Mouse (Mus musculus): ENCODE measurements around the gene Hpn. TPM values are rescaled to one million over a fixed set of nuclear protein-coding genes. Genes with fewer than 3 reads are reported as not detected.

Hpn gene
- polyA plus RNA-seq, 1 experiment from 2014 or later, result 27.5 TPM

DNA sequence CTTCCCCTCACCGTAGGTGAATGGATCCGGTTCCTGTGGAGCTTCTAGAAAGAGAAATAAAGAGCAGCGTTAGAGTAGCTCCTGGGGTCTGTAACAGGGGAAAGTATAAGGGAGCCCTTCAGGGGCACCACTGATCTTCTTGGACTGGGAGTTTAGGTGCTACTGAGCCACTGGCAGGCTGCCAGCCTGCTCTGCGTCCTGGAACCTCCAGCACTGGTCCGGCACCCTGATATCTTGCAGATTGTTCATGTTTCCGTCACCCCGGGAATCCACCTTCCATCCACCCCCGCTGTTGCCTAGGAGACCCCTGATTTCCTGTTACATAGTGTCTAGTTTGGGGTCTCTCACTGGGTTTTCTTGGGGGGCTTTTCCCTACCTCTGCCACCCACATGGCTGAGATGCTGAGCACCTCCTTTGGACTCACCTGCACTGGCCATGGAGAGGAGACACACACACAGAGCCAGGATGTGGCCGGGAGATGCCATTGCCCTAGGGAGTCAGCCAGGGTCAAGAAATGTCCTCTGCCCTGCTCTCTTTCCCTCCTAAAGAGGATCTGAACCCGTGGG lies 61.1 kb downstream of the Hpn start:
- Histone ChIP-seq H3K9me3 (ENCODE audit: control insufficient read depth, low read length) (no peaks in the 10 kb centered on the region), H3K4me1 (ENCODE audit: control insufficient read depth, insufficient read depth, low read length) (peaks cover 46% of the 10 kb centered on the region), H3K36me3 (ENCODE audit: control insufficient read depth, insufficient read depth, low read length) (no peaks in the 10 kb centered on the region), H3K4me2 (replicated peaks; ENCODE audit: low read depth, low read length) (no peak overlapping the region; the same call in 1 of the 2 replicates), H3K4me3 (ENCODE audit: low read length) (no peak overlapping the region), H3K9ac (ENCODE audit: low read depth, low read length) (no peak overlapping the region), H3K27me3 (ENCODE audit: control insufficient read depth, insufficient read depth, low read length) (peaks cover 44% of the 10 kb centered on the region), H3K27ac (ENCODE audit: low read depth, low read length) (no peak overlapping the region)
- no peak for ATAC-seq (ENCODE audit: low FRiP score, low TSS enrichment)
- WGBS, result 29% methylated on average over 10 of the region's 10 CpGs

DNA sequence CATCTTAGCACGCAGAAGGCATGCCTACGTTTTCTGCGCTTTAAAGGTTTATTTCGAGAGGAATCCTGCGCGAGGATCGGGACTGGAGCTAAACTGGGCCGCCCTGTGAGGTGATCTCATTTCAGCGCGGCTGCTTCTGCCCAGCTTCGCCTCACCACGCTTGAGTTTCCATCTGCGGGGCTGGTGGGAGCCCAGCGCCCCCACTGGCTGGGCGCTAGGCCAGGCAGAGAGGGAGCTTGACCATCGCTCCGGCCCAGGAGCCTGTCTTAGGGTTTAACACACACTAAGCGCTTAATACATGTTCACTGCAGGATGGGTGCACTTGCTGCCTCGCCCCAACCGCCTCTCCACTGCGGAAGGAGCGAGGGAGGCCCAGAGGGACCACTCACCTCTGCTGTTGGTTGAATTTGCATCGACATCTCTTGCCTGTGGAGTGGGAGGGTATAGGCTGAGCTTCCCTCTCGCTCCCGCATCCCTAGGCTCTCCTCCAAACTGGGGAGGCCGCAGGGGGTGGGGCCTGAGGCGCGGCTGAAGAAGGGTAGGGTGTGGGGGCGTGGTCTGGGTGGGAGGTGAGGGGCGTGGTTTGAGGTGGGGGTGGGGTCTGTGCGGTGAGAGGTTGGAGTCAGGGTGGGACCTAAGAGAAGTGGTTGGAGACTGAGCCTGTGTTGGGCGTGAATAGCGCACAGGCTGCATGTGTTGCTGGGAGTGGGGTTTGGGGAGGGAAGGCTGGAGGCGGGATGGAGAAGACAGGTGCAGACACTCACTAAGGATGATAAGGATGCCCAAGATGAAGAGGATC lies 62.3 kb downstream of the Hpn start:
- no peak overlapping the region for H3K27ac ChIP-seq (ENCODE audit: low read depth, low read length)
- WGBS, result 2% methylated on average over 34 of the region's 34 CpGs
- peak overlapping the region; percentile 28; the same call in 1 of the 2 replicates for H3K9ac ChIP-seq (ENCODE audit: low read depth, low read length)
- H3K27me3 ChIP-seq (ENCODE audit: control insufficient read depth, insufficient read depth, low read length), result peaks cover 44% of the 10 kb centered on the region
- no peaks in the 10 kb centered on the region for H3K36me3 ChIP-seq (ENCODE audit: control insufficient read depth, insufficient read depth, low read length)
- peak overlapping the region; percentile 26 for H3K4me3 ChIP-seq (ENCODE audit: low read length)
- peak overlapping the region; percentile 40 for H3K4me2 ChIP-seq (replicated peaks; ENCODE audit: low read depth, low read length)
- H3K4me1 ChIP-seq (ENCODE audit: control insufficient read depth, insufficient read depth, low read length), result peaks cover 46% of the 10 kb centered on the region
- no peaks in the 10 kb centered on the region for H3K9me3 ChIP-seq (ENCODE audit: control insufficient read depth, low read length)
- ATAC-seq (ENCODE audit: low FRiP score, low TSS enrichment), result peak; percentile 47

DNA sequence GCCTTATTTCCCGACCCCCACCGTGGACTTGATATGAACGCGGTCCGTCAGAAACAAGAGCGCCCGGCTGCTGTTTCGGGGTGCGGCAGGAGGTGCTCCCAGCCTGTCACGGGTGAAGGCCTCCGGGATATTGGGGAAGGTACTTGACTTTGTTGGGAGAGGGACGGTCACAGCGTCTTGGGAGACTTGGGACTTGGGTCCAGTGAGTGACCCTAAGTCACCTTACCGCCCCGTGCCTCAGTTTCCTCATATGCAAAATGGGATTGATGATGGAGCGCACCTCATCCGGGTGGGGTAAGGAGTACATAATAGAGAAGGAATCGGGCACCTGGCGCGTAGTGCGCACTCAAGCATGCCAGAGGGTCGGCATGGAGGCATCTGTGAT lies 62.8 kb downstream of the Hpn start:
- Histone ChIP-seq H3K9ac (ENCODE audit: low read depth, low read length) (peak overlapping the region; percentile 28; the same call in 1 of the 2 replicates), H3K4me2 (replicated peaks; ENCODE audit: low read depth, low read length) (peak overlapping the region; percentile 40), H3K4me3 (ENCODE audit: low read length) (peak overlapping the region; percentile 26), H3K36me3 (ENCODE audit: control insufficient read depth, insufficient read depth, low read length) (no peaks in the 10 kb centered on the region), H3K27ac (ENCODE audit: low read depth, low read length) (no peak overlapping the region), H3K27me3 (ENCODE audit: control insufficient read depth, insufficient read depth, low read length) (peaks cover 44% of the 10 kb centered on the region), H3K9me3 (ENCODE audit: control insufficient read depth, low read length) (no peaks in the 10 kb centered on the region), H3K4me1 (ENCODE audit: control insufficient read depth, insufficient read depth, low read length) (peaks cover 46% of the 10 kb centered on the region)
- 3% methylated on average over 22 of the region's 22 CpGs for WGBS
- no peak for ATAC-seq (ENCODE audit: low FRiP score, low TSS enrichment)

DNA sequence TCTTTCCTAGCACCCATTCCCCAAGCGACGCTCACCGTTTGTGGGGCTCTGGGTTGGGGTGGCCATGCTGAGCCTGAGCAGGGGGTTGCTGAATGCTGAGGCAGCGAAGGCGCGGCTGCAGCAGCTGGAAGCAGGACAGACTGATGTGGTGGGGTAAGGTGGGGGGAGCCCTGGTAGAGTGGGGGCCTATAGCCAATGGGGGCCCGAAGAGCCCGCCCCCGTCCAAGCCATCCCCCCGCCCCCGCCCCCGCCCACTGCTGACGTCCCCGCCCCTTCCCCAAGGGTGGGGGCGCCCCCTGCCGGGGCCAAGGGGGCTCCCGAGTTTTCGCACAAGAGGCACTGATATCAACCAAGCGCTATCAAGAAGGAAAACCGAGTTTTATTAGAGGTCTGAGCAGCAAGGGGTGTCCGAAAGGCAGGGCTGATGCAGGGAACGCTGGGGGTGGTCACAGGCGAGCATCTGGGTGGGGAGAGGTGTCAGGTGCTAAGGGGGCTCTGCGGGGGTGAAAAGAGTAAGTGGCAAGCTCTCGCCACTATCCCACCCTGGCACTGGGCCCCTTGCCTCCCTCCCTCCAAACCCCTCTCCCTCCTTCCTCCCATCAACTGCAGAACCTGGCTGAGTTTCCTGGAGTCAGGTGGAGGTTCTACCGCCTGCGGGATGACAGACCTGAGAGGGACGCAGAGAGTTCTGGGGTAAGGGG lies 63.6 kb downstream of the Hpn start, which contains the start of gene Fxyd7:
Gene Fxyd7 (minus strand): TSS at position 147 of the 701 bp plus-strand sequence.
- H3K9ac ChIP-seq (ENCODE audit: low read depth, low read length), result 0 out of 2 replicates have a peak within 1 kb of the TSS, but pooled peaks have one; percentile 28
- no peaks in the 10 kb centered on the region for H3K36me3 ChIP-seq (ENCODE audit: control insufficient read depth, insufficient read depth, low read length)
- H3K27ac ChIP-seq (ENCODE audit: low read depth, low read length), result no peak within 1 kb of the TSS
- no peak for ATAC-seq (ENCODE audit: low FRiP score, low TSS enrichment)
- H3K27me3 ChIP-seq (ENCODE audit: control insufficient read depth, insufficient read depth, low read length), result peaks cover 44% of the 10 kb centered on the region
- no peaks in the 10 kb centered on the region for H3K9me3 ChIP-seq (ENCODE audit: control insufficient read depth, low read length)
- peaks cover 45% of the 10 kb centered on the region for H3K4me1 ChIP-seq (ENCODE audit: control insufficient read depth, insufficient read depth, low read length)
- WGBS, result 2% methylated on average over 25 of the region's 28 CpGs
- peak within 1 kb of the TSS; percentile 40 for H3K4me2 ChIP-seq (replicated peaks; ENCODE audit: low read depth, low read length)
- peak within 1 kb of the TSS; percentile 26 for H3K4me3 ChIP-seq (ENCODE audit: low read length)

DNA sequence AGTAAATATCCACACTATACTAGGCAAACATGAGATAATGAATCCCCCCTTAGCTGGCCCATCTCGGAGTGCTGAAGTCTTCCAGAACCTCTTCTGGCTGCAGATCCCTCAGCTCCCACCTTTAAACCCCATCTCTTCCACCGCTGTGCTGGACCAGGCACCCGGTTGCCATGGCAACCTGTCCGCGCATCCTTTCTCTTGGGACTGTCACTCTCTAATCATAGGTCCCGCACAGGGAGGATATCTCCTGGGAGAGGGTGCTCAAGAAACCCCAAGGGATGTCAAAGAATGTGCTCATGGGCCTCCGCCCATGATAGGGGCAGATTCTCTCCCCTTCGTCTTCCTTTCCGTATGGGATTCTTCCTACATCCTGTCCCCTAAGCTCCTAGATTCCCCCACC lies 64.2 kb downstream of the Hpn start:
- Histone ChIP-seq H3K9ac (ENCODE audit: low read depth, low read length) (no peak overlapping the region), H3K27me3 (ENCODE audit: control insufficient read depth, insufficient read depth, low read length) (peaks cover 44% of the 10 kb centered on the region), H3K27ac (ENCODE audit: low read depth, low read length) (no peak overlapping the region), H3K4me3 (ENCODE audit: low read length) (peak overlapping the region; percentile 26), H3K9me3 (ENCODE audit: control insufficient read depth, low read length) (no peaks in the 10 kb centered on the region), H3K4me1 (ENCODE audit: control insufficient read depth, insufficient read depth, low read length) (peaks cover 43% of the 10 kb centered on the region), H3K4me2 (replicated peaks; ENCODE audit: low read depth, low read length) (peak overlapping the region; percentile 40; the same call in 1 of the 2 replicates), H3K36me3 (ENCODE audit: control insufficient read depth, insufficient read depth, low read length) (no peaks in the 10 kb centered on the region)
- ATAC-seq (ENCODE audit: low FRiP score, low TSS enrichment), result no peak
- WGBS, result 4% methylated on average over 9 of the region's 9 CpGs

DNA sequence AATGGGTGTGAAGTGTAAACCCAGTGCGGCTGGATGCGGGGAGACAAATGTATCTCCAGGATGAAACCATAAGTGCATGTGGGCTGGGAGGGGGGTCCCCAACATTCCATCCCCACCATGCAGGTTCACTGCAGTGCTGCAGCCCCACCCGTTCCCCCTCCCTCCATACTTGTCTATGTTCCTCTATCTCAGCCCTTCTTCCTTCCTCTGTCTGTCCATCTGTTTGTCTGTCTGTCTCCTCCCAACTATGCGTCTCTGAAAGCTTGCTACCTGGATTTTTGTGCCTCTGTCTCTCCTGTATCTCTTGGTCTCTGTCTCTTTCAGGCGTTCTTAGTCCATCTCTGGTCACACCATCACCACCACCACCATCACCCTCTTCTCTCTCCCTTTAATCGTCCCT lies 64.6 kb downstream of the Hpn start:
- Histone ChIP-seq H3K4me1 (ENCODE audit: control insufficient read depth, insufficient read depth, low read length) (peaks cover 42% of the 10 kb centered on the region), H3K9ac (ENCODE audit: low read depth, low read length) (no peak overlapping the region), H3K27me3 (ENCODE audit: control insufficient read depth, insufficient read depth, low read length) (peaks cover 44% of the 10 kb centered on the region), H3K36me3 (ENCODE audit: control insufficient read depth, insufficient read depth, low read length) (no peaks in the 10 kb centered on the region), H3K27ac (ENCODE audit: low read depth, low read length) (no peak overlapping the region), H3K4me2 (replicated peaks; ENCODE audit: low read depth, low read length) (peak overlapping the region; percentile 27; the same call in 1 of the 2 replicates), H3K9me3 (ENCODE audit: control insufficient read depth, low read length) (no peaks in the 10 kb centered on the region), H3K4me3 (ENCODE audit: low read length) (peak overlapping the region; percentile 18)
- WGBS, result 7% methylated on average over 6 of the region's 6 CpGs
- ATAC-seq (ENCODE audit: low FRiP score, low TSS enrichment), result no peak

DNA sequence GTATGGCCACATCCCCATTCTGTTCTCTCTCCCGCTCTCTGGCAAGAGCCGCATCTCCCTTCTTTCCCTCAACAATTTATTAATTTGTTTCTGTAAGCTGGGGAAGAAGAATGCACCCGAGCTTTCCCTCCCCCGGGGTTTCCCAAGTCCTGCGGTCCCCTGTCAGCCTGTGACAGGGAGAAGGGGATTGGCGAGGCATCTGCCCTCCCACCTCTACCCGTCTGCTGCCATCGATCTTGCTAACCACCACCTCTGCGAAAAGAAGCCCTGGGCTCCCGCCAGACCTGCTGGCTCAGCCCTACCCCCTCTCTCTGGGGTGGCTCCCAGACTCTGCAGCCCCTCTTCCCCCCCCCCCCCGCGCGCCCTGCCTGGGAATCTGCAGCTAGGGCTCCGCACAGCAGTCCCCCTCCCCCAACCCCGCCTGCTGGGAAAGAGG lies 65.2 kb downstream of the Hpn start:
- peaks cover 36% of the 10 kb centered on the region for H3K4me1 ChIP-seq (ENCODE audit: control insufficient read depth, insufficient read depth, low read length)
- no peak overlapping the region for H3K27ac ChIP-seq (ENCODE audit: low read depth, low read length)
- no peak for ATAC-seq (ENCODE audit: low FRiP score, low TSS enrichment)
- H3K9me3 ChIP-seq (ENCODE audit: control insufficient read depth, low read length), result no peaks in the 10 kb centered on the region
- 1% methylated on average over 10 of the region's 15 CpGs for WGBS
- H3K4me2 ChIP-seq (replicated peaks; ENCODE audit: low read depth, low read length), result peak overlapping the region; percentile 27
- H3K36me3 ChIP-seq (ENCODE audit: control insufficient read depth, insufficient read depth, low read length), result no peaks in the 10 kb centered on the region
- peaks cover 44% of the 10 kb centered on the region for H3K27me3 ChIP-seq (ENCODE audit: control insufficient read depth, insufficient read depth, low read length)
- no peak overlapping the region for H3K9ac ChIP-seq (ENCODE audit: low read depth, low read length)
- peak overlapping the region; percentile 18 for H3K4me3 ChIP-seq (ENCODE audit: low read length)

DNA sequence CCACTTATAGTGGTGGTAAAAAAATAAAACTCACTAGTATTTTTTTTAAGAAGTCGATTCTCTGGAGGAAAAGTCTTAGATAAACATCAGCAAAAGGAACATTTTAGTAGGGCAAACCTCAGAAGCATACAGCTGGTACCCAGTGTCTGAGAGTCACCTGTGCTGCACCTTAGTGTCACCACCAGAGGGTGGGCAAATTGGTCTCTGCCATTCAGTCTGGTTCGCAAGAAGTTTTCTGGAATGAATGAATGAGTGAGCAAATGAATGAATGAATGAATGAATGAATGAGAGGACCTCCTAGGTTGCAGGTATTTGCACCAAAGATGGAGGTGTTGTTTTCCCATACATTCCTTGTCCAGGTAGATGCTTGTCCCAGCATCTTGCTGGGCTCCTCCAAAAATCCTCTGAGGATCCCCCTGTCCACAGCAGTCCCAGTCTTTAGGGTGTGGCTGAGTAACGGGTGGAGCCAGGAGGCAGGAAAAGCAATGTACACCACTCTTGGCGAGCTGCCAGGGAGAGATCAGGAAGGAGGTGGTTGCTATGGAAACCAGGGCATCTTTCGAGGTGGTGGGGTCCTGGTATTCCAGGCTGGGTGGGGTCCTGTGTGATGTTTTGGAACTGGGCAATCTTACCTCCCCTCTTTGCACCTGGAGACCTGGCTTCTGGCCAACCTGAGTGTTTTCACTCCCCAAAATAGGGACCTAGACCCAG lies 65.8 kb downstream of the Hpn start:
- no peaks in the 10 kb centered on the region for H3K9me3 ChIP-seq (ENCODE audit: control insufficient read depth, low read length)
- peaks cover 31% of the 10 kb centered on the region for H3K4me1 ChIP-seq (ENCODE audit: control insufficient read depth, insufficient read depth, low read length)
- peak overlapping the region; percentile 27 for H3K4me2 ChIP-seq (replicated peaks; ENCODE audit: low read depth, low read length)
- H3K4me3 ChIP-seq (ENCODE audit: low read length), result no peak overlapping the region; the same call in 1 of the 2 replicates
- no peaks in the 10 kb centered on the region for H3K36me3 ChIP-seq (ENCODE audit: control insufficient read depth, insufficient read depth, low read length)
- no peak overlapping the region for H3K27ac ChIP-seq (ENCODE audit: low read depth, low read length)
- ATAC-seq (ENCODE audit: low FRiP score, low TSS enrichment), result no peak
- H3K9ac ChIP-seq (ENCODE audit: low read depth, low read length), result no peak overlapping the region
- WGBS, result 24% methylated on average over 5 of the region's 5 CpGs
- peaks cover 44% of the 10 kb centered on the region for H3K27me3 ChIP-seq (ENCODE audit: control insufficient read depth, insufficient read depth, low read length)

Data from kidney, embryonic 14.5 days (tissue).